Mouse (Mus musculus): ENCODE data around the gene Vmn1r22. TPM values are rescaled to one million over a fixed set of nuclear protein-coding genes. Genes with fewer than 3 reads are reported as not detected.

The Vmn1r22 gene
- not detected in 2 replicates for total RNA-seq (2014; fragmentation: Nextera tagmentation)
- total RNA-seq (2017) = not detected in 2 replicates

DNA sequence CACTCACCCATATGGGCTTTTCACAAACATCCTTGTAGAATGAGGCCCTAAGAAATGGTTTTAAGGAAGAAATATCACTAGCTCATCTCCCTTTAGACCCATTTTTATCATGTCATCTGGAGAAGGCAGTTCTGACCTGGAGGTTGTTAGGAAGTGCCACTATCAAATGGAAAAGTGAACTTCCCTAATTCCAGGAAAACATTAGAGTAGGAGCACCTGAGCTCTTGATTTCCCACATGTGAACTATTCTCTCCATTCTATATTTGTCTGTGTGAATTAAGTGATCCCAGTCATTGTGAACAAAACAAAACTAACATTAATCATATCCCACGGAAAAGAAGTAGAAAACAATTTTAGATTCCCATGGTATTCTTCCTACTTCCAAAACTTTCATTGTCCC, at the start of gene Vmn1r22:
Gene Vmn1r22 (minus strand): TSS at position 101 of the 400 bp plus-strand sequence.
- no peak for ATAC-seq (replicated peaks; ENCODE audit: poor library complexity, severe bottlenecking)

GRCm38 (mm10) chr6:57926738-57927137, 18.9 kb upstream of the Vmn1r22 start, which contains the start of gene Vmn1r23:
Gene Vmn1r23 (minus strand): TSS chr6:57926838.
- ATAC-seq (replicated peaks; ENCODE audit: poor library complexity, severe bottlenecking) = no peak

DNA sequence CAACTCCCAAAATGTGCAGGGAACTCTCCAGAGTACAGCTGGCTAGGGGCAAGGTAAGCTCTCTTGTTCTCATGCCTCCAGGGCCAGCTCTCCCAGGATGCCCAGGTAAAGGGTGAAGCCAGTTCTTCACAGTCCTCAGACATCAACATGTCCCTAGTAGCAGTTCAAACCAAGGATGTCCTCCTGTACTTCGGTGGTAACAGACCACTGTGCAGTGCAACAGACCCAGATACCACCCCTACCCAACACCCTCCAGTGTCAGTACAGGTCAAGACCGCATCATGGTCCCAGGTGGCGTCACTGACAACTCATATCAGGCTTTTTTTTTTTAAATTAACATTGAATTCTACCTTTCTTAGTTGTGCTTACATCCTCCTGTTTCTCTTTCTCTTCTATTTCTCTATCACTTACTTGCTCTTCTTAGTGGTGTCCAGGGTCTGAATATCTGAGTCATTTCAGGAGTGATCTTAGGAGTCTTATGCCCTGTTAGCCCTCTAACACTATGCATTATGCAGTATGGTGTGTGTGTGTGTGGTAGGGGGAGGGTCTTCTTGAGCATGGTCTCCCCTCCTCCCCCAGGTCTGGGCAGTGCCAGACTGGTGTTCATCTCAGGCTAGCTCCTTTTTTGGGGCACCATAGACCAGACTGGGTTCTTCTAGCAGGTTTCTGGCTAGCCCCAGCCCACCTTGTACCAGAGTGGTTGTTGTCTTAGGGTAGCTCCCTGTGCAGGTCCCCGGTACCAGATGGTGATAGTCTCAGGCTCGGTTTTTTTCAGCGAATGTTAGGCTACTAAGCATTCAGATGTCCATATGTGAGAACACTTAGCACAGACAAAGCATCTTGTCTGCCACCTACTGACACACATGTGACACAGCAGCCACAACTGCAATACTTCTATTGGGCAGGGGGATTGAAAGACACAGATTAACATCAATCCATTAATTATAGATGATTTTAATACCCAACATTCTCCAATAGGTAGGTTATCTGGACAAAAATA, 48.5 kb downstream of the Vmn1r22 start:
- peak; percentile 98 for ATAC-seq (replicated peaks; ENCODE audit: poor library complexity, severe bottlenecking)

DNA sequence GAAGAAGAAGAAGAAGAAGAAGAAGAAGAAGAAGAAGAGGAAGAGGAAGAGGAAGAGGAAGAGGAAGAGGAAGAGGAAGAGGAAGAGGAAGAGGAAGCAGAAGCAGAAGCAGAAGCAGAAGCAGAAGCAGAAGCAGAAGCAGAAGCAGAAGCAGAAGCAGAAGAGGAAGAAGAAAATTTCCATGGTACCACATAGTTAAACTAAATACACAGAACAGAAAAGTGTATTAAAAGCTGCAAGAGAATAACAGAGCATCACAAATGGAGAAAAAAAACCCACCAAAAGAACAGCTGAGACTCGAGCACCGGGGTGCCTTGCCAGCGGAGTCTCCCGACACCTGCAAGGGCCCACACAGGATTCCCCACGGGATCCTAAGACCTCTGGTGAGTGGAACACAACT, 56.7 kb downstream of the Vmn1r22 start:
- ATAC-seq (replicated peaks; ENCODE audit: poor library complexity, severe bottlenecking) = peak; percentile 72; the same call in 1 of the 2 replicates

DNA sequence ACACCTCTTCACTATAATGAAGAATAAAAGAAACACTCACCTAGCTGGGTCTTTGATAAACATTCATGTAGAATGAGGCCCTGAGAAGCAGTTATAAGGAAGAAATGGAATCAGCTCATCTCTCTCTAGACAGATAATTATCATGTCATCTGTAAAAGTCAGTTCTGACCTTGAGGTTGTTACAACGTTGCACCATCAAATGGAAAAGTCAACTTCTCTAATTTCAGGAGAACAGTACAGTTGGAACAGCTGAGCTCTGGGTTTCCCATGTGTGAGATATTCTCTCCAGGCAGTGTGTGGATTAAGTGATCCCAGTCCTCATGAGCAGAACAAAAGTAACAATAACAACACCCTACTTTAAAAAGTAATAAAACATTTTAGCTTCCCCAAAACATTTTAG, 57.5 kb downstream of the Vmn1r22 start, which contains the start of gene Vmn1r21:
Gene Vmn1r21 (minus strand): TSS at position 58 of the 400 bp plus-strand sequence.
- peak; percentile 63 for ATAC-seq (replicated peaks; ENCODE audit: poor library complexity, severe bottlenecking)

Other genes with a start within 250 kb of the Vmn1r22 start
- gene Pyurf, start 215.9 kb downstream of the Vmn1r22 start, total RNA-seq (2014; fragmentation: Nextera tagmentation) = 7.5 and 7.7 TPM in 2 replicates
- gene Pyurf, start 215.9 kb downstream of the Vmn1r22 start, total RNA-seq (2017) = 16.3 and 17.7 TPM in 2 replicates
- gene Lancl2, start 205.5 kb downstream of the Vmn1r22 start, total RNA-seq (2014; fragmentation: Nextera tagmentation) = 22.8 and 23.1 TPM in 2 replicates
- gene Lancl2, start 205.5 kb downstream of the Vmn1r22 start, total RNA-seq (2017) = 31.0 and 44.0 TPM in 2 replicates
- 10.1 and 14.9 TPM in 2 replicates for gene Vopp1, start 82.9 kb downstream of the Vmn1r22 start, total RNA-seq (2014; fragmentation: Nextera tagmentation)
- gene Vopp1, start 82.9 kb downstream of the Vmn1r22 start, total RNA-seq (2017) = 12.0 TPM in 2 replicates
- not detected in 2 replicates for gene Vmn1r21, start 57.7 kb downstream of the Vmn1r22 start, total RNA-seq (2014; fragmentation: Nextera tagmentation)
- not detected in 2 replicates for gene Vmn1r21, start 57.7 kb downstream of the Vmn1r22 start, total RNA-seq (2017)
- not detected in 2 replicates for gene Vmn1r23, start 18.8 kb upstream of the Vmn1r22 start, total RNA-seq (2014; fragmentation: Nextera tagmentation)
- not detected in 2 replicates for gene Vmn1r23, start 18.8 kb upstream of the Vmn1r22 start, total RNA-seq (2017)
- gene Vmn1r24, start 53.5 kb upstream of the Vmn1r22 start, total RNA-seq (2014; fragmentation: Nextera tagmentation) = not detected in 2 replicates
- gene Vmn1r24, start 53.5 kb upstream of the Vmn1r22 start, total RNA-seq (2017) = not detected in 2 replicates
- not detected in 2 replicates for gene Vmn1r25, start 72.8 kb upstream of the Vmn1r22 start, total RNA-seq (2014; fragmentation: Nextera tagmentation)
- not detected in 2 replicates for gene Vmn1r25, start 72.8 kb upstream of the Vmn1r22 start, total RNA-seq (2017)
- gene Vmn1r26, start 107.1 kb upstream of the Vmn1r22 start, total RNA-seq (2014; fragmentation: Nextera tagmentation) = not detected in 2 replicates
- not detected in 2 replicates for gene Vmn1r26, start 107.1 kb upstream of the Vmn1r22 start, total RNA-seq (2017)

Measured in granulocyte monocyte progenitor cell, adult 5-6 weeks (primary cell).